Mouse (Mus musculus) embryonic facial prominence, embryonic 15.5 days (tissue): ENCODE results near the gene Dyx1c1. TPM values are rescaled to one million over a fixed set of nuclear protein-coding genes. Genes with fewer than 3 reads are reported as not detected.

Experiments used
- microRNA-seq: library from miRNA; unstranded; fragments of <30 nt; microRNA quantifications from one replicate; pipeline ENCODE4, GENCODE M21; 2016; ENCODE audit warnings: borderline number of aligned reads
- polyA plus RNA-seq: library from polyadenylated mRNA; unstranded; fragments of >200 nt; fragmentation: Nextera tagmentation; extraction: Ambion mirVana; gene quantifications from 2 replicates; pipeline ENCODE4 v1.2.1, GENCODE M21; 2015

Gene Dyx1c1
- polyA plus RNA-seq, 1 experiment from 2014 or later: 3.6 TPM

Small RNA genes within 50 kb of the gene (microRNA-seq; reads per million reads assigned to microRNA genes)
- not detected for gene Gm27353

Other genes with a start within 250 kb of the Dyx1c1 start
- gene Prtg, start 151.9 kb upstream of the Dyx1c1 start, polyA plus RNA-seq: 1.1 and 1.2 TPM in 2 replicates
- 7.5 and 7.6 TPM in 2 replicates for gene Pygo1, start 33.1 kb upstream of the Dyx1c1 start, polyA plus RNA-seq
- gene Gm44503, start 67 bp downstream of the Dyx1c1 start, polyA plus RNA-seq: not detected in 2 replicates
- gene Ccpg1os, start 26.6 kb downstream of the Dyx1c1 start, polyA plus RNA-seq: 27.9 and 35.2 TPM in 2 replicates
- gene Ccpg1, start 26.6 kb downstream of the Dyx1c1 start, polyA plus RNA-seq: 39.1 and 39.4 TPM in 2 replicates
- 12.0 and 15.0 TPM in 2 replicates for gene Pigb, start 81.6 kb downstream of the Dyx1c1 start, polyA plus RNA-seq
- gene Rab27a, start 86.1 kb downstream of the Dyx1c1 start, polyA plus RNA-seq: 9.5 and 10.9 TPM in 2 replicates
- gene Khdc3, start 143.1 kb downstream of the Dyx1c1 start, polyA plus RNA-seq: not detected in 2 replicates
- gene Gm20509, start 143.7 kb downstream of the Dyx1c1 start, polyA plus RNA-seq: not detected in 2 replicates
- gene Rsl24d1, start 154.6 kb downstream of the Dyx1c1 start, polyA plus RNA-seq: 102 and 105 TPM in 2 replicates